Mouse (Mus musculus) embryo, embryonic 10 days (tissue): ENCODE results near the gene Mesp2.

ENCODE experiments used
- DNase-seq: peaks from one replicate; pipeline ENCODE4 v3.0.0-alpha.2; 2015; ENCODE audit warnings: low spot score

Mesp2 gene

DNA sequence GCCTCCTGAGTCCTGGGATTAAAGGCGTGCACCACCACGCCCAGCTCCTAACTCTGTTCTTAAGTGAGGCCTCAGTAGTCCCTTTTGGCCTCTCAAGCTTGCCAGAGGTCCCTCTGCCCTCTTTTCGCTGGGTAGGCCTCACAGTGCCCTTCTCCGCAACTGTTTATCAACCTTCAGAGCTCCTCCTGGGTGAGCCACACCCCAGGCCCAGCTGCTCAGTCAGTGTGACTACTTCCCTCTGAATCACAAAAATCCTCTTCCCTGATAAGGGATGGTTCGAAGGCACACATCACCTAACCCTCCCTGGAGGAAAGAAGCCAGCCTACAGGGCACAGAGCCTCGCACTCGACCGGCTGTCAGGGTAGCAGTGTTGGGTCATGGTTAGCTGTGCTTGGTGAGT is 51.3 kb downstream of the Mesp2 start:
- no peak for DNase-seq
